Mouse (Mus musculus) limb, embryonic 11.5 days (tissue): ENCODE measurements around the gene Lamb3. TPM values are rescaled to one million over a fixed set of nuclear protein-coding genes. Genes with fewer than 3 reads are reported as not detected.

ENCODE experiments used
- ATAC-seq: fragments of 200-750 bp; cut with Nextera tagmentation; 2 replicates; pipeline ENCODE4 v1.8.0; 2017; ENCODE audit warnings: low read depth; ENCODE audit not compliant: insufficient number of reproducible peaks, low FRiP score, low TSS enrichment
- DNase-seq: peaks from one replicate; pipeline ENCODE4 v3.0.0-alpha.2; 2015; ENCODE audit warnings: low spot score
- H3K27ac ChIP-seq: fragments of 300-500 bp; sonication (generic); replicated peaks from 2 replicates; pipeline ENCODE4 v1.5.1; 2014; ENCODE audit warnings: low read depth, mild to moderate bottlenecking, low read length
- H3K27me3 ChIP-seq: fragments of 300-500 bp; sonication (generic); 2 replicates; pipeline ENCODE4 v1.6.1; 2014; ENCODE audit warnings: mild to moderate bottlenecking, low read length, mixed read lengths; ENCODE audit not compliant: control insufficient read depth, insufficient read depth
- H3K36me3 ChIP-seq: fragments of 300-500 bp; sonication (generic); 2 replicates; pipeline ENCODE4 v1.6.1; 2014; ENCODE audit warnings: mild to moderate bottlenecking, low read length, moderate library complexity, mixed read lengths; ENCODE audit not compliant: control insufficient read depth, insufficient read depth
- H3K4me1 ChIP-seq: fragments of 300-500 bp; sonication (generic); 2 replicates; pipeline ENCODE4 v1.6.1; 2014; ENCODE audit warnings: low read length, mixed read lengths; ENCODE audit not compliant: control insufficient read depth, insufficient read depth
- H3K4me2 ChIP-seq: fragments of 300-500 bp; sonication (generic); 2 replicates; pipeline ENCODE4 v1.6.1; 2014; ENCODE audit warnings: low read depth, mild to moderate bottlenecking, moderate library complexity; ENCODE audit not compliant: severe bottlenecking
- H3K4me3 ChIP-seq: fragments of 300-500 bp; sonication (generic); 2 replicates; pipeline ENCODE4 v1.5.1; 2014; ENCODE audit warnings: low read depth, low read length
- H3K9ac ChIP-seq: fragments of 300-500 bp; sonication (generic); 2 replicates; pipeline ENCODE4 v1.6.1; 2014; ENCODE audit warnings: mild to moderate bottlenecking, low read length
- H3K9me3 ChIP-seq: fragments of 300-500 bp; sonication (generic); 2 replicates; pipeline ENCODE4 v1.6.1; 2016; ENCODE audit warnings: low read length; ENCODE audit not compliant: control insufficient read depth
- WGBS: fragments of 180-500 bp; shearing (Covaris S2); extraction: QIAGEN DNeasy Blood & Tissue Kit; methylation state at CpG from one replicate; pipeline ENCODE4 v1.1.7; 2014; 5-methylcytosine and 5-hydroxymethylcytosine counted together
- polyA plus RNA-seq: library from polyadenylated mRNA; unstranded; fragments of >200 nt; fragmentation: Nextera tagmentation; extraction: Ambion mirVana; gene quantifications from 2 replicates; pipeline ENCODE4 v1.2.1, GENCODE M21; 2014

Gene Lamb3
- 0.60 and 0.79 TPM in 2 replicates for polyA plus RNA-seq

DNA sequence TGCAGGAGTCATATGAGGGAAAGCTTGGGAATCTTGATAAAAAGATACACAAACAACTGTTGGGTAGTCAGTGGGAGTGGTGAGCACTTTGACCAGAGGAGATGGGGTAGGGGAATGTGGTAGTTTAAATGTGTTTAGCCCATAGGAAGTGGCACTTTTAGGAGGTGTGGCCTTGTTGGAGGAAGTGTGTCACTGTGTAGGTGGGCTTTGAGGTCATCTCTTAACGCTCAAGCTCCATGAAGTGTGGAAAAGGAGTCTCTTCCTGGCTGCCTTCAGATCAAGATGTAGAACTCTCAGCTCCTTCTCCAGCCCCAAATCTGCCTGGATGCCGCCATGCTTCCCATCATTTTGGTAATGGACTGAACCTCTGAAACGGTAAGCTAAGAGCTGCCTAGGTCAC lies at the start of gene Lamb3:
TSS of gene Lamb3 (plus strand) at position 197 of the 400 bp plus-strand sequence.
- ATAC-seq (no peak), DNase-seq (no peak)
- 84% methylated on average over 3 of the region's 3 CpGs for WGBS

GRCm38 (mm10) chr1:193159163-193159562 lies 48.3 kb upstream of the Lamb3 start:
- no peaks in the 10 kb centered on the region for H3K9me3 ChIP-seq
- peaks cover 4% of the 10 kb centered on the region for H3K27me3 ChIP-seq
- ATAC-seq = no peak
- WGBS = 30% methylated on average over 3 of the region's 3 CpGs
- no peak overlapping the region for H3K4me2 ChIP-seq
- H3K27ac ChIP-seq = no peak overlapping the region
- no peaks in the 10 kb centered on the region for H3K36me3 ChIP-seq
- no peak overlapping the region for H3K4me3 ChIP-seq
- no peak overlapping the region for H3K9ac ChIP-seq
- no peaks in the 10 kb centered on the region; the same call in 1 of the 2 replicates for H3K4me1 ChIP-seq
- no peak for DNase-seq

More for the DNA sequence above, at the start of gene Lamb3:
- H3K4me3 ChIP-seq = no peak within 1 kb of the TSS
- no peaks in the 10 kb centered on the region for H3K4me1 ChIP-seq
- no peak within 1 kb of the TSS for H3K4me2 ChIP-seq
- H3K27me3 ChIP-seq = no peaks in the 10 kb centered on the region
- no peaks in the 10 kb centered on the region for H3K36me3 ChIP-seq
- H3K9me3 ChIP-seq = no peaks in the 10 kb centered on the region
- H3K27ac ChIP-seq = no peak within 1 kb of the TSS
- H3K9ac ChIP-seq = no peak within 1 kb of the TSS

DNA sequence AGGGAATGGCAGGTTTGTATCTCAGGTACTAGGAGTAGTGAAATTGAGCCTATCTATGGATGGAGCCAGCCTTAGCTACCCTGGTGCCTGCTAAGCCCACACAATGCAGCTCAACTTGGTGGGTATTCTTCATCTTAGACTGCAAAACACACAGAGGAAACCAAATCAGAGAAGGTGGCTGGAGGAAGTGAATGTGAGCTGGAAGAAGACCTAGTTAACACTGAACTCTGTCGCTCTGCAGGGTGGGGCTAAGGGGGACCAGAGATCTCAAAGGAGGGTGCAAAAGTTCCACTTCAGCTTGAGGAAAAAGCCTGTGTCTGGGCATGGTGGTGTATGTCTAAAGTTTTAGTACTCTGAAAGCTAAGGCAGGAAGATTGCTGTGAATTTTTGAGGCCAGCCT lies 47.9 kb upstream of the Lamb3 start:
- H3K36me3 ChIP-seq = no peaks in the 10 kb centered on the region
- DNase-seq = no peak
- H3K9ac ChIP-seq = no peak overlapping the region
- H3K4me2 ChIP-seq = no peak overlapping the region
- no peaks in the 10 kb centered on the region for H3K9me3 ChIP-seq
- no peak overlapping the region for H3K27ac ChIP-seq
- ATAC-seq = no peak
- 54% methylated on average over 1 of the region's 1 CpGs for WGBS
- H3K4me1 ChIP-seq = no peaks in the 10 kb centered on the region; the same call in 1 of the 2 replicates
- H3K4me3 ChIP-seq = no peak overlapping the region
- H3K27me3 ChIP-seq = no peaks in the 10 kb centered on the region

GRCm38 (mm10) chr1:193160317-193161032 lies 47.0 kb upstream of the Lamb3 start:
- Histone ChIP-seq H3K36me3 (no peaks in the 10 kb centered on the region), H3K4me3 (peak overlapping the region; percentile 12; the same call in 1 of the 2 replicates), H3K9me3 (no peaks in the 10 kb centered on the region), H3K27ac (no peak overlapping the region), H3K9ac (no peak overlapping the region), H3K4me1 (no peaks in the 10 kb centered on the region; the same call in 1 of the 2 replicates), H3K4me2 (peak overlapping the region; percentile 40), H3K27me3 (no peaks in the 10 kb centered on the region)
- 0 out of 2 replicates have a peak, but pooled peaks have one; percentile 56 for ATAC-seq
- peak; percentile 66 for DNase-seq
- 18% methylated on average over 18 of the region's 18 CpGs for WGBS

DNA sequence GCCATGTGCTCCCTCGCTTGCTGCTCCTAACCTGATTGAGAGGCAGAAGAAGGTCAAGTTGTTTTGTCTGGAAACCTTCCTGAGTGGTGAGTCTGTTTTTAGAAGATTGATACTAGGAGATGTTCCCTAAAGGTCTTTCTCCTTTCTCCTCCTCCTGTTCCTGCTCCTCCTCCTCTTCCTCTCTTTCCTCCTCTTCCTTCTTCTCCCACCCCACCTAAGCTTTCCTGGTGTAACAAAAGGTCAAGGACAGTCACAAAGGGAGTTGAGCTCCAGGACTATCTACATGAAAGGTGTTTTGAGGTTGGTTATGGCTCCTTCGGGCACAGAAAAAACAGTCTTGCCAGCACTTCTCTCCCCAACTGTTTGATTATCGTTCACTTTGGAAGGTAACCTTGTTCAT lies 39.8 kb upstream of the Lamb3 start, which contains the start of gene A130010J15Rik:
TSS of gene A130010J15Rik (plus strand) at position 301 of the 400 bp plus-strand sequence.
- Histone ChIP-seq H3K4me3 (no peak within 1 kb of the TSS), H3K9me3 (no peaks in the 10 kb centered on the region), H3K27ac (no peak within 1 kb of the TSS), H3K4me1 (peaks cover 5% of the 10 kb centered on the region; the same call in 1 of the 2 replicates), H3K27me3 (no peaks in the 10 kb centered on the region), H3K36me3 (no peaks in the 10 kb centered on the region), H3K4me2 (no peak within 1 kb of the TSS), H3K9ac (no peak within 1 kb of the TSS)
- ATAC-seq = no peak
- 97% methylated on average over 3 of the region's 3 CpGs for WGBS
- no peak for DNase-seq

GRCm38 (mm10) chr1:193169228-193169627 lies 38.3 kb upstream of the Lamb3 start:
- Histone ChIP-seq H3K4me1 (peaks cover 10% of the 10 kb centered on the region; the same call in 1 of the 2 replicates), H3K27me3 (no peaks in the 10 kb centered on the region), H3K36me3 (no peaks in the 10 kb centered on the region), H3K9ac (no peak overlapping the region), H3K4me2 (no peak overlapping the region), H3K27ac (no peak overlapping the region), H3K4me3 (no peak overlapping the region), H3K9me3 (no peaks in the 10 kb centered on the region)
- ATAC-seq (no peak), DNase-seq (no peak)
- WGBS = 81% methylated on average over 7 of the region's 7 CpGs

DNA sequence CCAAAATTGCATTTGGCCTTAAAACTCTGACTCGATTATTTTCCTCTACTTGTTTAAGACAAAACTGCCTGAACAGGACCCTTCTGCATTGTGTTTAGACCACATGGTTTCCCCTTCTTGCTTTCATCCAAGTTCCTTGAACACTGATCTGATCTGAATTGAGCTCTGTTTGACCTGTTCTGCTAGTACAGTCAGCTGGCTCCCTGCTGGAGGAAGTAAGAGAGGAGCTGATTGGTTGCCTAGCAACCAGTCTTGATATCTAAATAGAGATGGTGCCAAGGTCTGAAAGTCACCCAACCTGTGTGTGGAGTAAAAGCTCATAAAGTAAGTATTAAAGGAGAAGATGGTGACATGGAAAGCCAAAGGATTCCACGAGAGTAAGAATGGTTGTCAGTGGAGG lies 37.6 kb upstream of the Lamb3 start:
- no peak for ATAC-seq
- H3K9ac ChIP-seq = no peak overlapping the region
- no peak for DNase-seq
- no peak overlapping the region for H3K4me3 ChIP-seq
- no peak overlapping the region for H3K4me2 ChIP-seq
- H3K4me1 ChIP-seq = peaks cover 10% of the 10 kb centered on the region; the same call in 1 of the 2 replicates
- H3K9me3 ChIP-seq = no peaks in the 10 kb centered on the region
- no peaks in the 10 kb centered on the region for H3K27me3 ChIP-seq
- no peaks in the 10 kb centered on the region for H3K36me3 ChIP-seq
- 92% methylated on average over 2 of the region's 2 CpGs for WGBS
- H3K27ac ChIP-seq = no peak overlapping the region

- H3K36me3 ChIP-seq = no peaks in the 10 kb centered on the region
- H3K27ac ChIP-seq = peak overlapping the region; percentile 70; the same call in 1 of the 2 replicates
- ATAC-seq (peak; percentile 99), DNase-seq (peak; percentile 96)
- H3K4me2 ChIP-seq = peak overlapping the region; percentile 53
- H3K9ac ChIP-seq = peak overlapping the region; percentile 68
- peaks cover 10% of the 10 kb centered on the region; the same call in 1 of the 2 replicates for H3K4me1 ChIP-seq
- H3K27me3 ChIP-seq = no peaks in the 10 kb centered on the region
- peak overlapping the region; percentile 75 for H3K4me3 ChIP-seq
- under 1% methylated on average over 48 of the region's 48 CpGs for WGBS
- no peaks in the 10 kb centered on the region for H3K9me3 ChIP-seq
Measured at GRCm38 (mm10) chr1:193172991-193173809, 34.3 kb upstream of the Lamb3 start.
